Mouse (Mus musculus): ENCODE measurements around the gene Trpv2. TPM values are rescaled to one million over a fixed set of nuclear protein-coding genes. Genes with fewer than 3 reads are reported as not detected.

Trpv2 gene
- polyA plus RNA-seq, 1 experiment from 2014 or later = 0.69 TPM

DNA sequence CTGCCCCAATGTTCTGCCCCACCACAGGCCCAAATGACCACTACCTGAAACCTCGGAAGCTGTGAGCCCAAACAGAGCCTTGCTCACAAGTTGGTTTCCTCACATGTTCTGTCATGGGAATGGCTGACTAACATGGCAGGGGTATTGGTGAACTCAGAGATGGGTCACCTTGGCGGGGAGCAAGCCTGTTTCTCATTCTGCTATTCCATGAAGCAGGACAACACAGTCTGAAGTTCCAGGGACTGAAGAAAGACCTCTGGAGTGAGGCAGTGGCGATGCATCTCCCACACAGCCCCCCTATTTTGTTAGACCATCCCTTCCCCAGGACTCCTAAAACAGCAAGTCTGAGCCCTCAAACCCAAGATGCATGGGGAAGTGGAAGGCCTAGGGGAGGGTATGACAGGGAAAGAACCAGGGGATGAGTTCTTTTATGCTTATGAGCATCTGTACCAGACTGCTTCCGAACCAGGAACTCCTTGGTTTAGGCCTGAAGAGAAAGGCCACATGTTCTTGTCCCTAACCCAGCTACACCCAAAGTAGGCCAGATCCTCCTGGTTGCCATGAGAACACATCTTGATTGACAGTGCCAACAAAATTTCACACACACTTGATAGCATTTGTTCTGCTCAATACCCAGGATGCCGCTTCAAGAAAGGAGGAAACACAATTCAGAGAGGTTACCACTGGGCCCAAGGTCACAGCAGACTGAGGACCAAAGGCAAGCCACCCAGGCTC, 70.5 kb downstream of the Trpv2 start:
- Histone ChIP-seq H3K36me3 (ENCODE audit: control insufficient read depth, insufficient read depth, low read length) (peaks cover 2% of the 10 kb centered on the region; the same call in 1 of the 2 replicates), H3K4me2 (ENCODE audit: low read depth, severe bottlenecking) (no peak overlapping the region), H3K9me3 (ENCODE audit: control insufficient read depth, low read length) (no peaks in the 10 kb centered on the region), H3K4me1 (ENCODE audit: control insufficient read depth, insufficient read depth, low read length) (peaks cover 18% of the 10 kb centered on the region), H3K4me3 (ENCODE audit: low read depth, low read length) (no peak overlapping the region), H3K27ac (replicated peaks; ENCODE audit: low read depth, low read length) (no peak overlapping the region), H3K27me3 (ENCODE audit: control insufficient read depth, insufficient read depth, low read length) (no peaks in the 10 kb centered on the region), H3K9ac (ENCODE audit: low read length) (no peak overlapping the region)
- DNase-seq (ENCODE audit: low spot score) (no peak), ATAC-seq (ENCODE audit: insufficient number of reproducible peaks, low FRiP score, low TSS enrichment, low read depth) (no peak)
- 92% methylated on average over 5 of the region's 5 CpGs for WGBS

DNA sequence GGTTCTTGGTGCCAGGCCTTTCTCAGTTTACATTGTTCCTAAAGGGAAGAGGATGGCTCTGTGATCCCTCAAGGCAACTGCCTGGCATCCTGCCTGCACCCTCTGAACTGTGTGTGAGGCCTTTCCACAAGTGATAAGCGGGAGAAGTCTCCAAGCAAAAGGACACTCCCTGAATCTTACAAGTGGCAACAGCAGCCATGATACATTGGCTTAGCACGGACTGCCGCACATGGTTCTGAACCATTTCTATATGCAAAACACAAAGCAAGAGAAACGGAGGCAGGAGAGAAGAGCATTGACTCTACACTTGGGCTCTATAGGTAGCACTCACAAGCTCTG, 71.0 kb downstream of the Trpv2 start:
- H3K9me3 ChIP-seq (ENCODE audit: control insufficient read depth, low read length) = no peaks in the 10 kb centered on the region
- DNase-seq (ENCODE audit: low spot score) (no peak), ATAC-seq (ENCODE audit: insufficient number of reproducible peaks, low FRiP score, low TSS enrichment, low read depth) (no peak)
- H3K4me3 ChIP-seq (ENCODE audit: low read depth, low read length) = no peak overlapping the region
- H3K4me1 ChIP-seq (ENCODE audit: control insufficient read depth, insufficient read depth, low read length) = peaks cover 18% of the 10 kb centered on the region
- H3K9ac ChIP-seq (ENCODE audit: low read length) = no peak overlapping the region
- H3K4me2 ChIP-seq (ENCODE audit: low read depth, severe bottlenecking) = peak overlapping the region; percentile 11; the same call in 1 of the 2 replicates
- no peak overlapping the region for H3K27ac ChIP-seq (replicated peaks; ENCODE audit: low read depth, low read length)
- peaks cover 2% of the 10 kb centered on the region; the same call in 1 of the 2 replicates for H3K36me3 ChIP-seq (ENCODE audit: control insufficient read depth, insufficient read depth, low read length)
- no peaks in the 10 kb centered on the region for H3K27me3 ChIP-seq (ENCODE audit: control insufficient read depth, insufficient read depth, low read length)
- WGBS = 88% methylated on average over 4 of the region's 4 CpGs

GRCm38 (mm10) chr11:62645732-62646494, 71.6 kb downstream of the Trpv2 start:
- H3K9me3 ChIP-seq (ENCODE audit: control insufficient read depth, low read length) = no peaks in the 10 kb centered on the region
- H3K4me2 ChIP-seq (ENCODE audit: low read depth, severe bottlenecking) = peak overlapping the region; percentile 11
- WGBS = 41% methylated on average over 8 of the region's 8 CpGs
- ATAC-seq (ENCODE audit: insufficient number of reproducible peaks, low FRiP score, low TSS enrichment, low read depth) = no peak
- DNase-seq (ENCODE audit: low spot score) = peak; percentile 27
- H3K9ac ChIP-seq (ENCODE audit: low read length) = peak overlapping the region; percentile 18; the same call in 1 of the 2 replicates
- H3K27ac ChIP-seq (replicated peaks; ENCODE audit: low read depth, low read length) = no peak overlapping the region
- H3K4me3 ChIP-seq (ENCODE audit: low read depth, low read length) = 0 out of 2 replicates have a peak overlapping the region, but pooled peaks have one; percentile 1
- peaks cover under 1% of the 10 kb centered on the region; the same call in 1 of the 2 replicates for H3K36me3 ChIP-seq (ENCODE audit: control insufficient read depth, insufficient read depth, low read length)
- peaks cover 18% of the 10 kb centered on the region for H3K4me1 ChIP-seq (ENCODE audit: control insufficient read depth, insufficient read depth, low read length)
- H3K27me3 ChIP-seq (ENCODE audit: control insufficient read depth, insufficient read depth, low read length) = no peaks in the 10 kb centered on the region

- H3K27me3 ChIP-seq (ENCODE audit: control insufficient read depth, insufficient read depth, low read length) = no peaks in the 10 kb centered on the region
- no peak overlapping the region for H3K9ac ChIP-seq (ENCODE audit: low read length)
- 53% methylated on average over 4 of the region's 4 CpGs for WGBS
Measured at GRCm38 (mm10) chr11:62646495-62646843, 72.2 kb downstream of the Trpv2 start.

DNA sequence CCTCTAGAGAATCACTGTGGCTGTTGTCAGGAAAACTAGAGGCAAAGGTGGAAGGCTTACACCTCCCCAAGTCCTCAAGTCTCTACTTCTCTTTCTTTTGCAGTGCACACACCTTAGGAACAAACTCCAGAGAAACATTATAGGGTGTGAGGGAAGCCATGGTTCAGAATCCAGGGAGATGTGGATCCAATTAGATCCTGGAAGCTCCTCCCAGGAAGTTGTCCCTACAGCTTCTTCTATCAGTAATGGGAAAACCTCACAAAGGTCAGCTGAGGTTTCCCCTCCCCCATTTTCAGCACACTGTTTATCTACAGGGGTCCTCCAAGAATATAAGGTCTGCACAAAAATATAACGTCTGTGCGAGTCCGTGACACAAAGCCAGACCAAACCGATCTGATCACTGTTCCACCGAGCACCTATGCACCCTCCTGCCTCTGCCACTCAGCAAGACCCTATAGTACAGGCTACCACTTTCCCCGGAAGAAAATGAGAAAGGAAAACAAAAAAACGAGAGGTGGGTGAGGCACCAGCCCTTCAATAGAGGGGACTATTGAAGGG, 72.8 kb downstream of the Trpv2 start:
- no peak for ATAC-seq (ENCODE audit: insufficient number of reproducible peaks, low FRiP score, low TSS enrichment, low read depth)
- Histone ChIP-seq H3K27me3 (ENCODE audit: control insufficient read depth, insufficient read depth, low read length) (no peaks in the 10 kb centered on the region), H3K4me1 (ENCODE audit: control insufficient read depth, insufficient read depth, low read length) (peaks cover 18% of the 10 kb centered on the region), H3K9me3 (ENCODE audit: control insufficient read depth, low read length) (no peaks in the 10 kb centered on the region), H3K9ac (ENCODE audit: low read length) (no peak overlapping the region), H3K4me3 (ENCODE audit: low read depth, low read length) (peak overlapping the region; percentile 76), H3K27ac (replicated peaks; ENCODE audit: low read depth, low read length) (no peak overlapping the region), H3K36me3 (ENCODE audit: control insufficient read depth, insufficient read depth, low read length) (0 out of 2 replicates have a peak, but pooled peaks cover 2% of the 10 kb centered on the region), H3K4me2 (ENCODE audit: low read depth, severe bottlenecking) (peak overlapping the region; percentile 83)
- peak; percentile 28 for DNase-seq (ENCODE audit: low spot score)
- WGBS = 48% methylated on average over 7 of the region's 7 CpGs

More at GRCm38 (mm10) chr11:62646495-62646843, 72.2 kb downstream of the Trpv2 start:
- Histone ChIP-seq H3K36me3 (ENCODE audit: control insufficient read depth, insufficient read depth, low read length) (no peaks in the 10 kb centered on the region), H3K27ac (replicated peaks; ENCODE audit: low read depth, low read length) (no peak overlapping the region), H3K9me3 (ENCODE audit: control insufficient read depth, low read length) (no peaks in the 10 kb centered on the region), H3K4me2 (ENCODE audit: low read depth, severe bottlenecking) (peak overlapping the region; percentile 11), H3K4me1 (ENCODE audit: control insufficient read depth, insufficient read depth, low read length) (peaks cover 18% of the 10 kb centered on the region), H3K4me3 (ENCODE audit: low read depth, low read length) (0 out of 2 replicates have a peak overlapping the region, but pooled peaks have one; percentile 1)
- DNase-seq (ENCODE audit: low spot score) (no peak), ATAC-seq (ENCODE audit: insufficient number of reproducible peaks, low FRiP score, low TSS enrichment, low read depth) (no peak)

GRCm38 (mm10) chr11:62647661-62648590, 73.6 kb downstream of the Trpv2 start, which contains the start of gene Lrrc75a:
Gene Lrrc75a, minus strand, starts transcription at chr11:62648523.
- H3K4me2 ChIP-seq (ENCODE audit: low read depth, severe bottlenecking) = peak within 1 kb of the TSS; percentile 83
- peaks cover 18% of the 10 kb centered on the region for H3K4me1 ChIP-seq (ENCODE audit: control insufficient read depth, insufficient read depth, low read length)
- peak within 1 kb of the TSS; percentile 76 for H3K4me3 ChIP-seq (ENCODE audit: low read depth, low read length)
- under 1% methylated on average over 55 of the region's 86 CpGs for WGBS
- H3K9ac ChIP-seq (ENCODE audit: low read length) = peak within 1 kb of the TSS; percentile 88
- no peaks in the 10 kb centered on the region for H3K9me3 ChIP-seq (ENCODE audit: control insufficient read depth, low read length)
- ATAC-seq (ENCODE audit: insufficient number of reproducible peaks, low FRiP score, low TSS enrichment, low read depth) = peak; percentile 67
- H3K27me3 ChIP-seq (ENCODE audit: control insufficient read depth, insufficient read depth, low read length) = no peaks in the 10 kb centered on the region
- DNase-seq (ENCODE audit: low spot score) = peak; percentile 68
- peak within 1 kb of the TSS; percentile 75 for H3K27ac ChIP-seq (replicated peaks; ENCODE audit: low read depth, low read length)
- 0 out of 2 replicates have a peak, but pooled peaks cover 2% of the 10 kb centered on the region for H3K36me3 ChIP-seq (ENCODE audit: control insufficient read depth, insufficient read depth, low read length)

DNA sequence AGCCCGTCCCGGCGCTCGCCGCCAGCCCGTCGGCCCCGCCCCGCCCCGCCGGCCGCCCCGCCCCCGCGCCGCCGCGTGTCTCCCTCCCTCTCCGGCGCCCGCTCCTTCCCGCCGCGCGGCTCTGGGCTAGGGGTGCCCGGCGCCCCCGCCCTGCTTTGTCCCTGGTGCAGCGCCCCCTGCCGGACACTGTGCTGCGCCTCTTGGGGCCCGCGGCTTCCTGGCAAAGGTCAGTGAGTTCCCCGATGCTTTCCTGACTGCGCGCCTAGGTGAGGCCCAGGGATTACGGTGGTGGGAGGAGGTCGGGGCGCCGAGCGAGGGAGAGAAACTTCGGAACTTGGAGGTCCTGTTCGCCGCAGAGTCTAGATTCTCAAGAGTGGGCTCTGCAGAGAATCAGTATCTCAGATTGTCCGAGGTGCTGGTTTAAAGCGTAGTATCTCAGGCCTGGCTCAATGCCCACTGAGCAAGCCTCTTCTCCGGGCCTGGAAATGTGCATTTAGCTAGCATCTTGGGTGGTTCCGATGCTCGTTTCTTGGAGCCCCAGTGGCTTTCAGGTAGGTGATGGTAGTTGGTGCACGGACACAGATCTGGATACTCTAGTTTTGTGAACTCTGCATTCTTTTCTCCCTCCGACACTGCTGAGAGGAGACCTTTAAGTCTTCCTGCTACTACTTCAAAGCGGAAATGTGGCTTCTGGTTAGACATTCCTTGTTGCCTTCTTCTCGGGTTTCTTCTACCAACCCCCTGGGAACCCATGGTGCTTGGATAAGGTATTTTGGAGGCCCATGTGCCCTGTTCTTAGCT, 74.5 kb downstream of the Trpv2 start, which contains the start of gene Mmgt2:
Gene Mmgt2, plus strand, starts transcription at position 74 of the 801 bp plus-strand sequence.
- Histone ChIP-seq H3K4me3 (ENCODE audit: low read depth, low read length) (peak within 1 kb of the TSS; percentile 76), H3K4me1 (ENCODE audit: control insufficient read depth, insufficient read depth, low read length) (peaks cover 18% of the 10 kb centered on the region), H3K27ac (replicated peaks; ENCODE audit: low read depth, low read length) (peak within 1 kb of the TSS; percentile 75), H3K9ac (ENCODE audit: low read length) (peak within 1 kb of the TSS; percentile 88), H3K9me3 (ENCODE audit: control insufficient read depth, low read length) (no peaks in the 10 kb centered on the region), H3K36me3 (ENCODE audit: control insufficient read depth, insufficient read depth, low read length) (0 out of 2 replicates have a peak, but pooled peaks cover 4% of the 10 kb centered on the region), H3K27me3 (ENCODE audit: control insufficient read depth, insufficient read depth, low read length) (no peaks in the 10 kb centered on the region), H3K4me2 (ENCODE audit: low read depth, severe bottlenecking) (peak within 1 kb of the TSS; percentile 83)
- WGBS = 1% methylated on average over 23 of the region's 53 CpGs
- DNase-seq (ENCODE audit: low spot score) = peak; percentile 100
- peak; percentile 88 for ATAC-seq (ENCODE audit: insufficient number of reproducible peaks, low FRiP score, low TSS enrichment, low read depth)

Measured in limb, embryonic 11.5 days (tissue).